Mouse (Mus musculus) intestine, postnatal 0 days (tissue): Measurements from ENCODE around the gene Pex16. TPM values are rescaled to one million over a fixed set of nuclear protein-coding genes. Genes with fewer than 3 reads are reported as not detected.

Experiments used
- ATAC-seq: fragments of 200-750 bp; cut with Nextera tagmentation; 2 replicates; pipeline ENCODE4 v1.8.0; 2017; ENCODE audit warnings: mild to moderate bottlenecking, moderate TSS enrichment, moderate library complexity
- H3K27ac ChIP-seq: fragments of 300-500 bp; sonication (generic); 2 replicates; pipeline ENCODE4 v1.5.1; 2014; ENCODE audit warnings: mild to moderate bottlenecking, low read depth, low read length, moderate library complexity
- H3K27me3 ChIP-seq: fragments of 300-500 bp; sonication (generic); replicated peaks from 2 replicates; pipeline ENCODE4 v1.6.1; 2014; ENCODE audit warnings: low read length, mixed read lengths; ENCODE audit not compliant: control insufficient read depth, insufficient read depth
- H3K36me3 ChIP-seq: fragments of 300-500 bp; sonication (generic); 2 replicates; pipeline ENCODE4 v1.6.1; 2014; ENCODE audit warnings: mild to moderate bottlenecking, moderate library complexity; ENCODE audit not compliant: control insufficient read depth, insufficient read depth
- H3K4me1 ChIP-seq: fragments of 300-500 bp; sonication (generic); replicated peaks from 2 replicates; pipeline ENCODE4 v1.6.1; 2014; ENCODE audit warnings: antibody characterized with exemption, low read length, mixed read lengths; ENCODE audit not compliant: control insufficient read depth, insufficient read depth
- H3K4me2 ChIP-seq: fragments of 300-500 bp; sonication (generic); replicated peaks from 2 replicates; pipeline ENCODE4 v1.6.1; 2014; ENCODE audit warnings: low read depth, mild to moderate bottlenecking, moderate library complexity
- H3K4me3 ChIP-seq: fragments of 300-500 bp; sonication (generic); 2 replicates; pipeline ENCODE4 v1.5.1; 2014; ENCODE audit warnings: low read depth, low read length
- H3K9ac ChIP-seq: fragments of 300-500 bp; sonication (generic); 2 replicates; pipeline ENCODE4 v1.6.1; 2014; ENCODE audit warnings: mild to moderate bottlenecking, low read depth, low read length
- H3K9me3 ChIP-seq: fragments of 300-500 bp; sonication (generic); 2 replicates; pipeline ENCODE4 v1.6.1; 2016; ENCODE audit warnings: mixed run types; ENCODE audit not compliant: control insufficient read depth
- CTCF ChIP-seq: sonication (generic); IDR thresholded peaks from 2 replicates; pipeline ENCODE4 v1.5.1; 2016; ENCODE audit warnings: low read depth, mild to moderate bottlenecking, control low read depth, antibody characterized with exemption, moderate library complexity
- WGBS: fragments of 180-500 bp; shearing (Covaris S2); extraction: QIAGEN DNeasy Blood & Tissue Kit; methylation state at CpG from one replicate; pipeline ENCODE4 v1.1.7; 2014; 5-methylcytosine and 5-hydroxymethylcytosine counted together
- polyA plus RNA-seq: library from polyadenylated mRNA; unstranded; fragments of >200 nt; fragmentation: Nextera tagmentation; extraction: Ambion mirVana; gene quantifications from 2 replicates; pipeline ENCODE4 v1.2.1, GENCODE M21; 2015

Gene Pex16
- polyA plus RNA-seq, 1 experiment from 2014 or later, result 86.0 TPM

DNA sequence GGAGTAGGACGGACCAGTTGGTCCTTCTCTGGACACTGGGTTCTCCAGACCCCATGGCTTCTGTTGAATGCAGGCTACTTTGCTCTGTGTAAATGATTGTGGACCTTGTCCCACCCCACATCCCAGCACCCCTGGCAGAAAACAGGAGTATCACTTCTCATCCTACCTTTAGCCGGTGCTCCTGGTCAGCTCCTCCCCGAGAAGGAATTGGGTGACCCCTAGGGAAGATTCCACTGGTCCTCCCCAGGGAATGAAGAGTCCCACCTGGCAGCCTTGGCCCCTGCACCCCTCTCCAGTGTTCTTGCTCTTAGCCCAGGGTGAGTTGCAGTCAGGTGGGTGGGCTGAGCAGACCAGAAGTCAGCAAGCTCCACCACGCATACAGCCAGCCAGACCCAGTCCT is 10.4 kb upstream of the Pex16 start:
- no peak for ATAC-seq
- 87% methylated on average over 4 of the region's 4 CpGs for WGBS
- Histone ChIP-seq H3K4me3 (no peak overlapping the region), H3K27ac (no peak overlapping the region), H3K9ac (no peak overlapping the region), H3K4me2 (no peak overlapping the region), H3K4me1 (no peaks in the 10 kb centered on the region), H3K27me3 (no peaks in the 10 kb centered on the region), H3K36me3 (peaks cover 50% of the 10 kb centered on the region), H3K9me3 (no peaks in the 10 kb centered on the region)
- no peak for TF ChIP-seq CTCF

- no peak for ATAC-seq
- no peak overlapping the region for H3K4me2 ChIP-seq
- TF ChIP-seq CTCF, result no peak
- no peak overlapping the region for H3K4me3 ChIP-seq
- no peaks in the 10 kb centered on the region for H3K9me3 ChIP-seq
- H3K9ac ChIP-seq, result no peak overlapping the region
- no peaks in the 10 kb centered on the region for H3K27me3 ChIP-seq
- H3K4me1 ChIP-seq, result 0 out of 2 replicates have a peak, but pooled peaks cover 2% of the 10 kb centered on the region
- 89% methylated on average over 10 of the region's 10 CpGs for WGBS
- peaks cover 36% of the 10 kb centered on the region for H3K36me3 ChIP-seq
- H3K27ac ChIP-seq, result no peak overlapping the region
Measured at GRCm38 (mm10) chr2:92365568-92365967, 8.9 kb upstream of the Pex16 start.

DNA sequence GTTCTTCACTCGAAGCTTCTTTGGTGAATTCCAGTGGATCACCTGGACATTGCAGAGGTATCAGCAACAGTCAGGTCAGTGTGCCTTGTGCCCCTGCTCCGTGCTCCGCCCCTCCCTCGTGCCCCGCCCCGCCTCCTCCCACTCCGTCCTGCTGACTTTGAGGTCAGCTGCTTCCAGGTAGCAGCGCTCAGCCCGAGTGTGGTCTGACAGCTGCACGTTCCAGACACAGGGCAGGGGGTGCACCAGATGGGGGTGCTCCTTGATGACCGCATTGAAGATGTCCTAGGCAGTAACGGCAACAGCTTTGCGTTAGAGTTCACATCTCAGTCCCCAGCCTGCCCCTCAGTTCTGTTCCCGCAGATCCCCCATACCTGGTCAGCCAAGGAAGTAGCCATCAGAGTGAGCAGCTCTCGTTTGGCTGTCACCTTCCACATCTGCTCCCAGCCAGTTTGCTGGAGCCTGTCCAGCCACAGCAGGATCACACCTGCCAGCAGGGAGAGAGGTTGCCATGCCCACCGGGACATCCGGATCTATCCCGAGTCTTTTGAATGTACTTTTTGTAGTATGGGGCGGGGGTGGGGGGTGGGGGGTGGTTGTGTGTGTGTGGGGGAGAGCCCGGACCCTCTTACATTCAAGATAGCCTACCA is 7.0 kb upstream of the Pex16 start:
- TF ChIP-seq CTCF, result no peak

GRCm38 (mm10) chr2:92370375-92370774 is 4.1 kb upstream of the Pex16 start:
- H3K4me3 ChIP-seq, result peak overlapping the region; percentile 54

More for the DNA sequence above, 7.0 kb upstream of the Pex16 start:
- Histone ChIP-seq H3K4me2 (no peak overlapping the region), H3K27me3 (no peaks in the 10 kb centered on the region), H3K36me3 (peaks cover 29% of the 10 kb centered on the region), H3K4me1 (peaks cover 7% of the 10 kb centered on the region; the same call in 1 of the 2 replicates), H3K4me3 (no peak overlapping the region), H3K27ac (no peak overlapping the region), H3K9ac (no peak overlapping the region), H3K9me3 (no peaks in the 10 kb centered on the region)
- ATAC-seq, result no peak
- 34% methylated on average over 20 of the region's 20 CpGs for WGBS

GRCm38 (mm10) chr2:92370821-92371805 is 3.4 kb upstream of the Pex16 start:
- Histone ChIP-seq H3K4me2 (peak overlapping the region; percentile 92), H3K36me3 (peaks cover 1% of the 10 kb centered on the region; the same call in 1 of the 2 replicates), H3K27ac (peak overlapping the region; percentile 31), H3K4me1 (peaks cover 12% of the 10 kb centered on the region), H3K4me3 (peak overlapping the region; percentile 54), H3K9ac (peak overlapping the region; percentile 52), H3K27me3 (no peaks in the 10 kb centered on the region), H3K9me3 (no peaks in the 10 kb centered on the region)
- ATAC-seq, result peak; percentile 29
- peak; percentile 22; the same call in 1 of the 2 replicates for TF ChIP-seq CTCF
- WGBS, result 4% methylated on average over 44 of the region's 45 CpGs

More at GRCm38 (mm10) chr2:92370375-92370774, 4.1 kb upstream of the Pex16 start:
- Histone ChIP-seq H3K27me3 (no peaks in the 10 kb centered on the region), H3K27ac (0 out of 2 replicates have a peak overlapping the region, but pooled peaks have one; percentile 31), H3K9me3 (no peaks in the 10 kb centered on the region), H3K4me2 (peak overlapping the region; percentile 92), H3K9ac (peak overlapping the region; percentile 52), H3K4me1 (peaks cover 12% of the 10 kb centered on the region; the same call in 1 of the 2 replicates), H3K36me3 (peaks cover 8% of the 10 kb centered on the region; the same call in 1 of the 2 replicates)
- 9% methylated on average over 19 of the region's 19 CpGs for WGBS
- TF ChIP-seq CTCF, result no peak
- ATAC-seq, result no peak
